Mouse (Mus musculus): ENCODE results near the gene Immp2l. TPM values are rescaled to one million over a fixed set of nuclear protein-coding genes. Genes with fewer than 3 reads are reported as not detected.
A peak's percentile ranks its signal among the peaks of the same experiment; 100 is the strongest.

The Immp2l gene
- polyA plus RNA-seq, 1 experiment from 2014 or later, result 10.3 TPM

DNA sequence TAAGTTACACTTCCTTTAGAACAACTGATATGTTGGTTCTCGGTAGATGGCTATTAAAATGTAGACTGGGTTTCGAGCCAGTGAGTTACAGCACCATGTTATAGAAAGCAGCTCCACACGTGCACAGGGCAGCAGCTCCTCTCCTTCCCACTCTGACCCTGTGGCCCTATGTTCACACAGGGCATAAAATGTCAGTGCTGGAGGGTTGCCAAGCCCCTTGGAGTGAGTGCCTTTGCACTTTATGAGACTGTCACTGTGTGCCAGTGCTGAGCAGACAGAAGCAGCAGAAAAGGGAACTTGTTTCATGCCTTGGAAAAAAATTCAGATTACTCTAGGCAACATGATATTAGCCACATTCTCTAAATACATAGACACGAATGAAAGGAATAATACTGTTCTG lies 414.6 kb downstream of the Immp2l start:
- Histone ChIP-seq H3K4me3 (no peak overlapping the region), H3K27ac (replicated peaks) (0 out of 2 replicates have a peak overlapping the region, but pooled peaks have one; percentile 15)
- no peak for ATAC-seq (ENCODE audit: extremely low read depth, insufficient number of reproducible peaks, low FRiP score, low TSS enrichment)

DNA sequence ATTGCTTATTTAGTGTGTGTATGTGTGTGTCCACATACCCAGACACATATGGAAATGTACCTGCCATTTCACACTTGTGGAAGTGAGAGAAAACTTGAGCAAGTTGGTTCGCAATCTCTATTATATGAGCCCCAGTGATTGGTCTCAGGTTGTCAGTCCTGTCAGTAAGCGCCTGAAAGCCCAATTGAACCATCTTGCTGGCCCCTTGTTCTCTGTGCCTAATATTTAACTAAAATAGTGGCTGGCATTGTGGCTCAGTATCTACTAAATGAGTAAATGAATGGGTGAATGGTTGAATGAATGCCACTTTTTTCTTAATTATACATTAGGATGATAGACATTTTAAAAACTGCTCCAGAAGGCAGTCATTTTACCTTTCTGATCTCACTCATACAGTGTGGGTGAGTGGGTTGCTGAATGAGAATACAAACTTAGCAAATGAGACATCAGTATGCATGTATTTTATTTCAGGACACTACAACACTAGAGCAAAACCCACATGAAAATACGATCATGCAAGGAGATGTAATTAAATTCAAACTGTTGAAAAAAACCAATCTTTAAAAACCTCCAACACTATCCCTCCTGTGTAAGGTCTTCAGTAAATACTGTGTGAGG lies 444.6 kb downstream of the Immp2l start:
- Histone ChIP-seq H3K9me3 (no peaks in the 10 kb centered on the region), H3K4me2 (no peak overlapping the region), H3K27me3 (replicated peaks) (no peaks in the 10 kb centered on the region), H3K4me3 (no peak overlapping the region), H3K9ac (no peak overlapping the region), H3K27ac (replicated peaks) (no peak overlapping the region), H3K4me1 (no peaks in the 10 kb centered on the region), H3K36me3 (no peaks in the 10 kb centered on the region)
- WGBS, result 88% methylated on average over 3 of the region's 3 CpGs
- no peak for ATAC-seq (ENCODE audit: extremely low read depth, insufficient number of reproducible peaks, low FRiP score, low TSS enrichment)

More for the DNA sequence above, 414.6 kb downstream of the Immp2l start:
- 39% methylated on average over 4 of the region's 4 CpGs for WGBS
- Histone ChIP-seq H3K27me3 (replicated peaks) (no peaks in the 10 kb centered on the region), H3K36me3 (no peaks in the 10 kb centered on the region), H3K9ac (no peak overlapping the region), H3K9me3 (no peaks in the 10 kb centered on the region), H3K4me2 (no peak overlapping the region), H3K4me1 (peaks cover 10% of the 10 kb centered on the region; the same call in 1 of the 2 replicates)

DNA sequence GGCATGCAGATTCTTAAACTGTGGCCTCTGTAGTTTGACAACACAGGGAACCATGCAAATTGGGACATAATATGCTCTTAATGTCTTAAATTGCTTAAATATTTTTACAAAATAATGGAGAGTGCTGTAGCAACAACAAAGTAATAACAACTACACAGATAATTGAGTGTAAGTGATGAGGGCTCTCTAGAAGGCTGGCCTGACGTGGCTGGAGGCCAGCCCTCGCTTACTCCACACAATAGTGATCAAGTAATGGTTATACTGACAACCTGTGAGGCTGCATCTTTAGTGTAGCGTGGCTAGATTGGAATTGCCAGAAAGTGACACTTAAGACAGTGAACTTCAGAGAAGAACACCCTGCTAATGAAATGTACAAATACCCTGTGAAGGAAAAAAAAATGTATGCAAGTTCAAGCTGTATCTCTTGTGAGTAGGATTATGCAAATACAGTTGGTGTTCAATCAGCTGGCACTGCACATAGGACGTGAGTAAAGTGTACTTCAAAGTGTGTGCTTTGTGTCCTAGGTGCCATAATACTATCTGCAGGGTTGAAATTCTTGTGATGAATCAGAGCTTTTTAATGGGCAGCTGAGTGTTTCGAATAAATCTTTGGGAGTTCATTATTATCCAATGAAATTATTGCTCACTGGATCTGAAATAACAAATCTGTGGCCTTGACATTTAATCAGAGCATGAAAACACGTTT lies 445.4 kb downstream of the Immp2l start:
- no peak overlapping the region for H3K9ac ChIP-seq
- WGBS, result 62% methylated on average over 6 of the region's 6 CpGs
- no peaks in the 10 kb centered on the region for H3K9me3 ChIP-seq
- no peak overlapping the region for H3K4me2 ChIP-seq
- no peak overlapping the region for H3K4me3 ChIP-seq
- H3K27ac ChIP-seq (replicated peaks), result no peak overlapping the region
- H3K27me3 ChIP-seq (replicated peaks), result no peaks in the 10 kb centered on the region
- H3K4me1 ChIP-seq, result no peaks in the 10 kb centered on the region
- ATAC-seq (ENCODE audit: extremely low read depth, insufficient number of reproducible peaks, low FRiP score, low TSS enrichment), result no peak
- no peaks in the 10 kb centered on the region for H3K36me3 ChIP-seq

DNA sequence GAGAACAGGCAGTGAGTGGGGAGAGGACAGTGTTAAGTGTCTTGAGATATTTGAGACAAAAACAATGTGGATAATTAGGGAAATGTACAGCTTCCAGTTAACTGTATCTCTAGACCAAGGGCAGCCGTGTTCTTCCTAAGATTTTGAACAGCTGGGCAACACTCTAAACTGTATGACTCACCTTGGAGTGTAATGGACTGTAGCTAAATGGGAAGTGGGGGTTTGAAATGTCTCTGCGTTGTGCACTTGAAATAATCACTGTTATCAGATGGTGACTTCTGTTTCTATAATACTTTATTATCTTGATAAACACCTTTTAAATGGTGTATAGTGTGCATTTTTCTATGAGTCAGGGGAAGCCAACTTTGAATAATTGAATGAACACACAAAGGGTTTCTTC lies 457.6 kb downstream of the Immp2l start:
- H3K9me3 ChIP-seq, result no peaks in the 10 kb centered on the region
- peaks cover 10% of the 10 kb centered on the region; the same call in 1 of the 2 replicates for H3K27me3 ChIP-seq (replicated peaks)
- H3K36me3 ChIP-seq, result no peaks in the 10 kb centered on the region
- H3K4me2 ChIP-seq, result no peak overlapping the region
- ATAC-seq (ENCODE audit: extremely low read depth, insufficient number of reproducible peaks, low FRiP score, low TSS enrichment), result no peak
- no peak overlapping the region for H3K27ac ChIP-seq (replicated peaks)
- 43% methylated on average over 2 of the region's 2 CpGs for WGBS
- peaks cover 18% of the 10 kb centered on the region for H3K4me1 ChIP-seq
- no peak overlapping the region for H3K4me3 ChIP-seq
- no peak overlapping the region for H3K9ac ChIP-seq

DNA sequence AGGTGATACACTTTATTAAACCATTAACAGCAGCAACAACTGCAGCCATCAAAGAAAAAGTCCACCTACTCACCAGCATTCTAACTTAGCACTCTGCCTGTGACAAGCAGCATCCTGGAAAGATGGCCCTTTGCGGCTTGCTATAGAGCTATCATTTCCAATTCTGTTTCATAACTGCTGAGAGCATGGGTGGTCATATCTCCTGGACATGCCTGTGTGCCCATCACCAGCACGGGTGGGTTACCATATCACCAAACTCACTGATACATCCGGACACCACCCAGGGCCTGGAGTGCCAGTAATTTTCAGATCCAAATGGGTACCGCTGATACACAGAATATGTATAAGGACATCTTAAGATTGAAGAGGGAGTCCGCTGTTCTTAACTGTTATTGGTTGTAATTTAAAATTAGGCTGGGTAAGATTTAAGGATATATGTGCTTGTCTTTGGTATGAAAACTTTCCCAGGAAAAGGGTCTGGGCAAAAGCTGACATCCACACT lies 459.3 kb downstream of the Immp2l start:
- Histone ChIP-seq H3K4me2 (peak overlapping the region; percentile 71), H3K36me3 (no peaks in the 10 kb centered on the region), H3K27me3 (replicated peaks) (peaks cover 10% of the 10 kb centered on the region; the same call in 1 of the 2 replicates), H3K4me1 (peaks cover 24% of the 10 kb centered on the region), H3K27ac (replicated peaks) (no peak overlapping the region), H3K4me3 (peak overlapping the region; percentile 51), H3K9ac (no peak overlapping the region), H3K9me3 (no peaks in the 10 kb centered on the region)
- no peak for ATAC-seq (ENCODE audit: extremely low read depth, insufficient number of reproducible peaks, low FRiP score, low TSS enrichment)
- WGBS, result 83% methylated on average over 5 of the region's 5 CpGs

DNA sequence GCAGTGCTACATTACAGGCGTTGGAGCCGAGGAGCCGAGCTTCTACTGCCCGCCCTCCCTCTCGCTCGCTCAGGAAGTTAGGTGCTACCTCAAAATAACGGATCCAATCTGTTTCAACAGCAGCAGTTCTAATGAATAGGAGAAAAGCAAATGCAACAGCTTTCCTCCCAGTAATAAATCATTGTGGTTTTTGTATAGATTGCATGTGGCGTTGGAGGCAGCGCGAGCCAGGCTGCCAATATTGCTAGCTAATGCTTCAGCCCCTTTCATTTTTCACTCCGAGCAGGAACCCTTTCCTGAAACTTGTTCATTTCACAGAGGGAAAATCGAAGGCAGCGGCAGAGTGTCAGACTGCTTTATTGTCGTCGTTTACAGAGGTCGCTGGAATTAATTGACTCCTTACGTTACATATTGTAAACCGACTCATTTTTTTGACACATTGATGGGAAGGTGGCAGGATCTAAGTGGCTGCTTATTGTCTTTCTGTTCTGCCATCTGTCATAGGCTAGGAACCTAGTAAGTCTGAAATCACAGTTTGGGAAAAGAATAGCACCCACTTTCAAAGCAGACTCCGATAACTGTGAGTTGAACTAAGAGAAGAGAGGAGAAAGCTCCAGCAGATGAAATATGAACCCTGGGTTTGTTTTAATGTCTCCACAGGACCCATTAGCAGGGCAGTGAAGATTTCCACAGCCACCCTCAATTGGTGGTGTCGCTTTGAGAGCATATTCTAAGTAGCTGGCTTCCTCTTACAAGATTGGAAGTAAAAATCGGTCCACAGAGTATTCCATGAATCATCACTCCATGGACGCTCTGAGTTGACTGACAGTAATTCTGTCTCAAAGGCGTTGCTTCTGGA lies 459.9 kb downstream of the Immp2l start:
- H3K9ac ChIP-seq, result peak overlapping the region; percentile 37; the same call in 1 of the 2 replicates
- H3K27me3 ChIP-seq (replicated peaks), result peaks cover 10% of the 10 kb centered on the region; the same call in 1 of the 2 replicates
- no peaks in the 10 kb centered on the region for H3K9me3 ChIP-seq
- no peak overlapping the region for H3K27ac ChIP-seq (replicated peaks)
- 69% methylated on average over 23 of the region's 23 CpGs for WGBS
- peak overlapping the region; percentile 51 for H3K4me3 ChIP-seq
- ATAC-seq (ENCODE audit: extremely low read depth, insufficient number of reproducible peaks, low FRiP score, low TSS enrichment), result no peak
- H3K4me2 ChIP-seq, result peak overlapping the region; percentile 71
- peaks cover 24% of the 10 kb centered on the region for H3K4me1 ChIP-seq
- H3K36me3 ChIP-seq, result no peaks in the 10 kb centered on the region

DNA sequence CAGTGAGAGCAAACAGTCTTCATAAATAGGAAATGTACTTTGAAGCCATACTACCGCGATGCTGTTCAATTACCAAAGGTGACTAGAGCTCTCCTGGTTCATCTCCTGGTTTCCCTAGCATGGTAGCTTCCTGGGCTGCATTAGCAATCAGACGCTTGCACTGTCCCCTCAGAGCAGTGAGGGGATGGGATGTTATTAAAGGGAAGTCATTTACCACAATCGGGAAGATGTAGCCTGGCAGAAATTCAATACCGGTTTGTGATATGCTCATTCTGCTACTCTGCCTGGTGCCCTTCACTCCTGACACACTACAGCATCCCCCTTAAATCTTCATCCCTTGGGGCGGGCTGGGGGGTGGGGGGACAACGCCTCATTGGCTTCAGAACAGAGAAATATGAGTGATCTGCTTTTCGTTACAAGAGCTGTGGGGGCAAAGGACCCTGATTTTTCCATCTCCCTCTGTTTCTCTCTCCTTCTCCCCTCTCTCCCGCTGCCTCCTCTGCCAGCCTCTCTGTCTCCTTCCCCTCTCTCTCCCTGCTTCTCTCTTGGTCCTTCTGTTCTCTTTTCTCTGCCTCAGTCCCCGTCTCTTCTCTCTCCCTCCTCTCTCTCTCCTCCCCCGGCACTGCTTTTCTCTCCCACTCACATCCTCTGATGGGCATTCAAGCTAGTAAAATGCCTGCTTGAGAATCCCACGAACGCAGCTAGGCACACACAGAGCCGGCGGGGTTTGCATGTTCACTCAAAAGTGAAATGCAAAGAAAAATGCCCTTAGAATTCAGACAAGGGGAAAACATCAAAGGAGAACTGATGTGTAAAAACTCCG lies 461.0 kb downstream of the Immp2l start:
- Histone ChIP-seq H3K27ac (replicated peaks) (no peak overlapping the region), H3K9me3 (no peaks in the 10 kb centered on the region), H3K4me1 (peaks cover 24% of the 10 kb centered on the region), H3K27me3 (replicated peaks) (peaks cover 10% of the 10 kb centered on the region; the same call in 1 of the 2 replicates), H3K9ac (peak overlapping the region; percentile 75), H3K4me3 (peak overlapping the region; percentile 51), H3K36me3 (no peaks in the 10 kb centered on the region), H3K4me2 (peak overlapping the region; percentile 71)
- WGBS, result 35% methylated on average over 16 of the region's 16 CpGs
- no peak for ATAC-seq (ENCODE audit: extremely low read depth, insufficient number of reproducible peaks, low FRiP score, low TSS enrichment)

DNA sequence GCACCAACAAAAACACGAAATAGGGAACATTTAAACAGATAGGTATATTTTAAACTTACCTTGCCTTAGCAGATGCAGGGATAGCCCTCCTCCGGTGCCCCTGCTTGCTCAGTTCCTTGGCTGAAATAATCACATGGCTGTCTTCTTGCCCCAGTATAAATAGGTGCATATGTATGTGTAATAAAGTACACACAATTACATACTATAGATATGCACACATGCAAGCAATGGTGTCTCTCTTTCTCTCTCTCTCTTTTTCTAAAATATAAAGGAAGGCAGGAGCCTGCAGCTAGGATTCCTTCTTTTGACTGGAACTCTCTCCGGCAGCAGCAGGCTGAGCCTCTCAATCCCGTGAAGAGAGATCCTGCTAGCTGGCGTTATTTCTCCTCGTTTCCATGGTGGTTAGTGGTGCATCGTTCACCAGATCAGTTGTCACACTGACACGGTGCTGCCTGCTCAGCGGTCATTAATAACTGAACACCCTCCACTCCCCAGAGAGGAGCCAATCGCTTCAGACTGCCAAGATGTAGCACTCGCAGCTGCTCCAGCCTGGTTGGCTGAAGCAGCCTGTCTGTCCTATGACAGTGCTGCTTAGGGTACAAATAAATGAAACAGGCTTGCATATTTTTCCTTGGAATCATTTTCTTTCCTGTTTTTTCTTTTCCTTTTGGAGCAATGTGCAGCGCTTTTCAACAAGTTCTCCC lies 461.8 kb downstream of the Immp2l start:
- peaks cover 10% of the 10 kb centered on the region; the same call in 1 of the 2 replicates for H3K27me3 ChIP-seq (replicated peaks)
- H3K4me3 ChIP-seq, result peak overlapping the region; percentile 51
- no peaks in the 10 kb centered on the region for H3K9me3 ChIP-seq
- H3K4me1 ChIP-seq, result peaks cover 24% of the 10 kb centered on the region
- H3K9ac ChIP-seq, result peak overlapping the region; percentile 75
- peak overlapping the region; percentile 34; the same call in 1 of the 2 replicates for H3K27ac ChIP-seq (replicated peaks)
- no peak; the same call in 1 of the 2 replicates for ATAC-seq (ENCODE audit: extremely low read depth, insufficient number of reproducible peaks, low FRiP score, low TSS enrichment)
- no peaks in the 10 kb centered on the region for H3K36me3 ChIP-seq
- 22% methylated on average over 12 of the region's 12 CpGs for WGBS
- H3K4me2 ChIP-seq, result peak overlapping the region; percentile 71

DNA sequence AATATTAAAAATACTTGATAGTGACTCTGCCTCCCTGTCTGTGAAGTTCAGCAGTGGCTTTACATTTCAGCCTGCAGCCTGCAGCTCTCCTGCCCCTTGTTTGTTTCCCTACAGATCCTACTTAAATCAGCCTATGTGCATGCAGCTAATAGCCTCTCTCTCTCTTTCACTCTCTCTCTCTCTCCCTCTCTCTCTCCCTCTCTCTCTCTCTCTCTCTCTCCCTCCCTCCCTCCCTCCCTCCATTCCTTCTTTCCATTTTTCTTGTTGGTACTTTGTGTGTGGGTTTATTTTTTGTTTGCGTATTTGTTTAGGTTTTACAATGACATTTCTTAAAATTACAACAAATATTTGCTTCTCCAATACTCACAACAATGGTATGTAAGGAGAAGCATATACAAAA lies 462.4 kb downstream of the Immp2l start, which contains the start of gene Lrrn3:
Gene Lrrn3, minus strand, starts transcription at position 101 of the 400 bp plus-strand sequence.
- no peak for ATAC-seq (ENCODE audit: extremely low read depth, insufficient number of reproducible peaks, low FRiP score, low TSS enrichment)
- peak within 1 kb of the TSS; percentile 71 for H3K4me2 ChIP-seq
- no peaks in the 10 kb centered on the region for H3K9me3 ChIP-seq
- H3K4me3 ChIP-seq, result peak within 1 kb of the TSS; percentile 51
- WGBS, result 94% methylated on average over 1 of the region's 1 CpGs
- peak within 1 kb of the TSS; percentile 75 for H3K9ac ChIP-seq
- peak within 1 kb of the TSS; percentile 34; the same call in 1 of the 2 replicates for H3K27ac ChIP-seq (replicated peaks)
- peaks cover 24% of the 10 kb centered on the region for H3K4me1 ChIP-seq
- peaks cover 10% of the 10 kb centered on the region; the same call in 1 of the 2 replicates for H3K27me3 ChIP-seq (replicated peaks)
- H3K36me3 ChIP-seq, result no peaks in the 10 kb centered on the region

DNA sequence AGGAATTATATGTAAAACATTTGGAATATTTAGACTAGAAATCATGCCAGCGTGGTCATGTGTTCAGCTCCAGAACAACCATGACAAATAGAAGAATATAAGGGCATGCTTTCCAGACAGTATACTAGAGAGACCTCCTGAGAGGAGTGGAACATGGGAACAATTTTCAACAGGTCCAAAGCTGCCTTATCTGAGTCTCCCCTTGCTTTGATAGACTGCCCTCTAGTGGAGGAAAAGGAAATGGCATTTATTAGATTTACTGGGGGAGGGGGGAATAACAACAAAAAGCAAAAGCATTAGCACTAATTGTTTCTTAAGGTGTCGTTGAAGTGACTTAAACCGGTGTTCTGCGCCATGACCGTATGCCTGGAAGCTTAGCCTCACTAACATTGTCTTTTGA lies 463.1 kb downstream of the Immp2l start:
- no peaks in the 10 kb centered on the region for H3K36me3 ChIP-seq
- H3K4me3 ChIP-seq, result no peak overlapping the region
- whole genome bisulfite sequencing, result 27% methylated on average over 5 of the region's 5 CpGs
- peaks cover 10% of the 10 kb centered on the region; the same call in 1 of the 2 replicates for H3K27me3 ChIP-seq (replicated peaks)
- peaks cover 24% of the 10 kb centered on the region for H3K4me1 ChIP-seq
- no peak overlapping the region for H3K27ac ChIP-seq (replicated peaks)
- no peak for ATAC-seq (ENCODE audit: extremely low read depth, insufficient number of reproducible peaks, low FRiP score, low TSS enrichment)
- H3K9me3 ChIP-seq, result no peaks in the 10 kb centered on the region
- H3K9ac ChIP-seq, result no peak overlapping the region
- H3K4me2 ChIP-seq, result no peak overlapping the region
